Comparison of ENCODE assay signal across 8 mouse cellular contexts in the genomic region with DNA sequence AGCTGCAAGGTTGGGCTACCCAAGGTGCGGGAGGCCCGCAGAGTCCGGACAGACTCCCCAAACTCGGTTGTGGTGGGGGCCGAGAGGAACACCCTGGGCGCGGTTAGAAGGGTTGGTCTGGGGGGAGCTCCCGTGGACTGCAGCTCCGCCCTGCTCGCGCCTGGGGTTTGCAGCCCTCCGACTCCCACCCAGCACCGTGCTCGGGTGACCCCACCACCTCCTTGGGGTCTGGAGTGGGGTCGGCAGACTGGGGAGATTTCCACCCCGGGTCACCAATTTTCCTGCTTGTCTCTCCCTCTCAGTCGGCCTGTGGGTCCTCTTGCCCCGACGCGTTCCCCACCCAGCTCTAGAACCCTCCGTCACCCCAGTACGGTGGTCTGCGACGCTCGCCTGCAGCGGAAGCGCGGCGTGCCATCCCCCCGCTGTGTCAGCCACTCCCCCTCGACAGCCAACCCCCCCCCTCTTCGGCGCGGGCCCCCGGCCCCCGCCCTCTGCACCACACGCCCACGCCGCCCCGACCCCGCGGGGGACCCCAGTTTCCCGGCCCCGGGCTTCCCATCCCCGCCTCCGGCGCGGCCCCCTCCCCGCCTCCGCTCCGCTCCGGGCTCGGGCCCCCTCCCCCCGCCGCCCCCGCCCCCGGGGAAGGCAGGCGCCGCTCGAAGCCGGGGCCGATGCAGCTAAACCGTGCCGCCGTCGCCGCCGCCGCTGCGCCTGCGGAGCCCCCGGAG. TPM values are rescaled to one million over a fixed set of nuclear protein-coding genes. Genes with fewer than 3 reads are reported as not detected.
DNase-seq lines count a peak whose midpoint lies in the region; ATAC-seq lines count a peak whose summit lies in the region.

A gene (plus strand): TSS at position 663 of the 728 bp plus-strand sequence.

- H3K9me3 ChIP-seq in embryonic facial prominence, embryonic 10.5 days, result 0 out of 2 replicates have a peak, but pooled peaks cover 2% of the 10 kb centered on the region
- no peaks in the 10 kb centered on the region for H3K9me3 ChIP-seq in heart, embryonic 16.5 days (replicated peaks; ENCODE audit: control insufficient read depth, low read length)
- no peaks in the 10 kb centered on the region for H3K9me3 ChIP-seq in limb, embryonic 10.5 days (replicated peaks)

- H3K4me2 ChIP-seq in heart, embryonic 16.5 days (ENCODE audit: low read depth, low read length), result peak within 1 kb of the TSS; percentile 79

- peaks cover 77% of the 10 kb centered on the region for H3K27me3 ChIP-seq in embryonic facial prominence, embryonic 10.5 days (replicated peaks; ENCODE audit: low read depth, poor library complexity, severe bottlenecking)
- H3K27me3 ChIP-seq in heart, embryonic 16.5 days (ENCODE audit: control insufficient read depth, insufficient read depth, low read length), result peaks cover 37% of the 10 kb centered on the region
- H3K27me3 ChIP-seq in limb, embryonic 10.5 days (ENCODE audit: low read depth, poor library complexity, severe bottlenecking), result peaks cover 60% of the 10 kb centered on the region

- ATAC-seq in heart, embryonic 16.5 days (replicated peaks; ENCODE audit: extremely low read depth, insufficient read depth, low FRiP score), result peak; percentile 37

- H3K9ac ChIP-seq in heart, embryonic 16.5 days (ENCODE audit: low read length), result peak within 1 kb of the TSS; percentile 75

- peak; percentile 72 to 73 for DNase-seq in cerebellum, postnatal 10 days
- no peak for DNase-seq in cerebellum, adult 9-10 months
- peak; percentile 14 for DNase-seq in CD4-positive helper T cell, adult 2 months (ENCODE audit: low read depth, low spot score)
- peak; percentile 71 for DNase-seq in embryonic facial prominence, embryonic 10.5 days (ENCODE audit: low spot score)
- peak; percentile 66 for DNase-seq in limb, embryonic 10.5 days (ENCODE audit: low spot score)
- DNase-seq in neural tube, embryonic 10.5 days (ENCODE audit: extremely low spot score, low spot score), result peak; percentile 63
- DNase-seq in spleen, adult 18-20 months, result no peak

- under 1% methylated on average over 62 of the region's 72 CpGs for WGBS in embryonic facial prominence, embryonic 10.5 days
- WGBS in heart, embryonic 16.5 days, result under 1% methylated on average over 33 of the region's 72 CpGs
- under 1% methylated on average over 71 of the region's 72 CpGs for WGBS in limb, embryonic 10.5 days

- H3K27ac ChIP-seq in embryonic facial prominence, embryonic 10.5 days (replicated peaks), result peak within 1 kb of the TSS; percentile 88
- peak within 1 kb of the TSS; percentile 84 for H3K27ac ChIP-seq in heart, embryonic 16.5 days (ENCODE audit: low read length)
- peak within 1 kb of the TSS; percentile 88 for H3K27ac ChIP-seq in limb, embryonic 10.5 days

- peak within 1 kb of the TSS; percentile 83 for H3K4me3 ChIP-seq in embryonic facial prominence, embryonic 10.5 days
- peak within 1 kb of the TSS; percentile 75 for H3K4me3 ChIP-seq in heart, embryonic 16.5 days (ENCODE audit: low read length)
- peak within 1 kb of the TSS; percentile 66 for H3K4me3 ChIP-seq in limb, embryonic 10.5 days

- H3K4me1 ChIP-seq in embryonic facial prominence, embryonic 10.5 days, result peaks cover 43% of the 10 kb centered on the region
- peaks cover 6% of the 10 kb centered on the region for H3K4me1 ChIP-seq in heart, embryonic 16.5 days (ENCODE audit: control insufficient read depth, insufficient read depth, low read length)
- H3K4me1 ChIP-seq in limb, embryonic 10.5 days, result peaks cover 38% of the 10 kb centered on the region

- H3K36me3 ChIP-seq in embryonic facial prominence, embryonic 10.5 days (replicated peaks), result peaks cover 11% of the 10 kb centered on the region
- H3K36me3 ChIP-seq in heart, embryonic 16.5 days (ENCODE audit: control insufficient read depth, insufficient read depth), result no peaks in the 10 kb centered on the region
- peaks cover 12% of the 10 kb centered on the region for H3K36me3 ChIP-seq in limb, embryonic 10.5 days

RNA-seq across cellular contexts. Expression of the gene that starts here (rescaled TPM):
- 1.3 and 2.4 TPM in 2 replicates for polyA plus RNA-seq in embryonic facial prominence, embryonic 10.5 days (2016; fragmentation: Nextera tagmentation; extraction: Ambion mirVana)
- polyA plus RNA-seq in heart, embryonic 16.5 days (2015; fragmentation: Nextera tagmentation; extraction: Ambion mirVana), result 1.6 and 2.0 TPM in 2 replicates
- 2.1 and 2.8 TPM in 2 replicates for polyA plus RNA-seq in limb, embryonic 10.5 days (2016; fragmentation: Nextera tagmentation; extraction: Ambion mirVana)

Comparison
In these comparisons a context has a peak if more than half of its experiments do, and no peak if none do; other contexts are left out.
1. DNase-seq: peak in cerebellum, postnatal 10 days (2 of 2), CD4-positive helper T cell, adult 2 months (single experiment), embryonic facial prominence, embryonic 10.5 days (single experiment), limb, embryonic 10.5 days (single experiment) and neural tube, embryonic 10.5 days (single experiment); none in cerebellum, adult 9-10 months (single experiment) and spleen, adult 18-20 months (0 of 2).
2. Peak in every context shown above with its lines, with median percentiles within 50 percentile points of each other: H3K27ac ChIP-seq and H3K4me3 ChIP-seq.